Mouse (Mus musculus) hematopoietic stem cell, adult 5-6 weeks (primary cell): ENCODE results near the gene Acaa1b. TPM values are rescaled to one million over a fixed set of nuclear protein-coding genes. Genes with fewer than 3 reads are reported as not detected.
A peak's percentile ranks its signal among the peaks of the same experiment; 100 is the strongest.

ENCODE experiments used
- ATAC-seq, 2 experiments: fragments of 125-278 bp in 1 of 2; replicated peaks in 1 of 2; 2 replicates each; pipeline ENCODE4 v1.8.0; 2016 to 2017; ENCODE audit warnings: inconsistent platforms in 2 of 2, mild to moderate bottlenecking in 2 of 2, moderate number of reproducible peaks in 2 of 2, low read depth in 1 of 2, moderate TSS enrichment in 1 of 2; ENCODE audit not compliant: low FRiP score in 2 of 2, poor library complexity in 2 of 2, severe bottlenecking in 2 of 2, insufficient read depth in 1 of 2, low TSS enrichment in 1 of 2
- total RNA-seq: library from RNA; stranded (forward); fragments of 172-1452, 232-1000 nt; gene quantifications from 2 replicates; pipeline ENCODE4 v1.2.3, GENCODE M21; 2017

Gene Acaa1b
- total RNA-seq, 1 experiment from 2014 or later = not detected

DNA sequence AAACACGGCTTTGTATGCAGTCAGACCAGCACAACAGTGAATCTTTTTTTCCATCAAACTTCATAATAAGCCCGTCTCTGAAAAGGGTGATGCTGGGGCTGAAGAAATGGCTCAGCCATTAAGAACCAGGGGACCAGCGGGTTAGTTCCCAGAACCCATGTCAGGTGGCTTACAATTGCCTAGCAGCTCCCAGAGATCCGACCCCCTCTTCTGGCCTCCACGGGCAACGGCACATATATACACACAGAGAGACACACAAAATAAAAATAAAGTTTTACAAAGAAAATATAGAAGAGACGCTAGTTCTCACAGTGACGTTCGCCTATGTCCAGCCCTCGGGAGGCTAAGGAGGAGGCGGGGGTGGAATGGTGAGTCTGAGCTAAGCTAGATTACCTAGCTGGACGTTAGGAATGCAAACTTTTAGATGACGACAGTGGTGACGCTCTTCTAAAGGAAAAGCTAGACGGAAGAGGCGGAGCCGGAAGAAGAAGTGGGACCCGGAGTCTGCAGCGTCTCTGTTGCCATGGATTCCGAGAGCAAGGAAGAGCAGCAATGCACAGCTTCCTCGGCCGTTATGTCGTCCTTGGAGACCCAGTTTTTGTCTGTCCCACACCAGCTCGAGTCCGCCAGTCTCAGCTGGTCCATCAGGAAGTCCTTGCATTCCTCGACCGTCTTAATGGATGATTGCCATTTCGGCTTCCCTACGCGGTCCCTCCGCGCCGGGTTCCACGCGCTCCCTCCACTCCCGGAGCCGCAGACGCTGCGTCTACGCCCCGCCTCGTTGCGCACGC is 54.7 kb downstream of the Acaa1b start, which contains the start of gene Dlec1:
Gene Dlec1, plus strand, starts transcription at position 487 of the 791 bp plus-strand sequence.
- ATAC-seq = peak; percentile 92 to 96

GRCm38 (mm10) chr9:119100177-119100898 is 56.6 kb downstream of the Acaa1b start:
- no peak for ATAC-seq

Other genes starting within 250 kb of the Acaa1b start
- 6.9 and 8.2 TPM in 2 replicates for gene Ctdspl, start 230.6 kb downstream of the Acaa1b start, total RNA-seq
- gene Vill, start 104.3 kb downstream of the Acaa1b start, total RNA-seq = 36.4 and 45.3 TPM in 2 replicates
- 0.50 TPM in 1 of 2 replicates, not detected in the other for gene Plcd1, start 63.6 kb downstream of the Acaa1b start, total RNA-seq
- gene Dlec1, start 54.6 kb downstream of the Acaa1b start, total RNA-seq = 0.55 TPM in 1 of 2 replicates, not detected in the other
- not detected in 2 replicates for gene Gm47289, start 2.1 kb upstream of the Acaa1b start, total RNA-seq
- gene Slc22a13, start 52.0 kb upstream of the Acaa1b start, total RNA-seq = not detected in 2 replicates
- gene Oxsr1, start 165.3 kb upstream of the Acaa1b start, total RNA-seq = 36.1 and 48.2 TPM in 2 replicates
- gene Acaa1a, start 182.6 kb upstream of the Acaa1b start, total RNA-seq = 16.2 and 25.8 TPM in 2 replicates
- gene Myd88, start 184.3 kb upstream of the Acaa1b start, total RNA-seq = 26.9 and 29.1 TPM in 2 replicates
- gene Xylb, start 200.3 kb upstream of the Acaa1b start, total RNA-seq = 1.8 and 2.3 TPM in 2 replicates
- gene Slc22a14, start 208.5 kb upstream of the Acaa1b start, total RNA-seq = not detected in 2 replicates
- 1.2 and 8.4 TPM in 2 replicates for gene Acvr2b, start 245.0 kb upstream of the Acaa1b start, total RNA-seq